Mouse (Mus musculus) cerebellum, adult 2 months (tissue): ENCODE data around the gene Xlr4a.
"Not testable (repeated sequence)": the region's sequence is repeated elsewhere in the genome, so short reads cannot be mapped to it uniquely, and the experiment has no call there.

Experiments used
- CTCF ChIP-seq: fragments of 200-500 bp; IDR thresholded peaks from 2 replicates; pipeline ENCODE4 v1.5.1; 2011; ENCODE audit warnings: low read depth, mild to moderate bottlenecking, control low read depth, low read length, moderate library complexity, borderline replicate concordance; ENCODE audit not compliant: insufficient read depth
- POLR2A ChIP-seq: fragments of 200-500 bp; IDR thresholded peaks from 2 replicates; pipeline ENCODE4 v1.6.1; 2011; ENCODE audit warnings: low read length, control low read depth, borderline replicate concordance; ENCODE audit not compliant: insufficient read depth

- not testable (repeated sequence) for TF ChIP-seq CTCF, POLR2A
These were observed 14.7 kb upstream of the Xlr4a start, which contains the start of gene Xlr3a for GRCm38 (mm10) chrX:73096941-73097508.
